Mouse (Mus musculus) hindbrain, embryonic 11.5 days (tissue): ENCODE data around the gene Tmco3. TPM values are rescaled to one million over a fixed set of nuclear protein-coding genes. Genes with fewer than 3 reads are reported as not detected.
"Not testable (repeated sequence)": the region's sequence is repeated elsewhere in the genome, so short reads cannot be mapped to it uniquely, and the experiment has no call there.

Experiments used
- ATAC-seq: fragments of 200-750 bp; cut with Nextera tagmentation; 2 replicates; pipeline ENCODE4 v1.8.0; 2017; ENCODE audit warnings: mild to moderate bottlenecking, moderate TSS enrichment, moderate library complexity; ENCODE audit not compliant: low FRiP score
- DNase-seq: peaks from one replicate; pipeline ENCODE4 v3.0.0-alpha.2; 2015; ENCODE audit warnings: low spot score
- H3K27ac ChIP-seq: fragments of 300-500 bp; sonication (generic); 2 replicates; pipeline ENCODE4 v1.5.1; 2014; ENCODE audit warnings: mild to moderate bottlenecking, low read depth, low read length
- H3K27me3 ChIP-seq: fragments of 300-500 bp; sonication (generic); 2 replicates; pipeline ENCODE4 v1.6.1; 2014; ENCODE audit warnings: mild to moderate bottlenecking, low read length, moderate library complexity, mixed read lengths; ENCODE audit not compliant: control insufficient read depth, insufficient read depth
- H3K36me3 ChIP-seq: fragments of 300-500 bp; sonication (generic); 2 replicates; pipeline ENCODE4 v1.6.1; 2014; ENCODE audit warnings: mild to moderate bottlenecking, low read length, moderate library complexity, mixed read lengths; ENCODE audit not compliant: control insufficient read depth, insufficient read depth
- H3K4me1 ChIP-seq: fragments of 300-500 bp; sonication (generic); replicated peaks from 2 replicates; pipeline ENCODE4 v1.6.1; 2014; ENCODE audit warnings: low read length, mixed read lengths; ENCODE audit not compliant: control insufficient read depth, insufficient read depth
- H3K4me2 ChIP-seq: fragments of 300-500 bp; sonication (generic); replicated peaks from 2 replicates; pipeline ENCODE4 v1.6.1; 2014; ENCODE audit warnings: mild to moderate bottlenecking, low read depth, low read length
- H3K4me3 ChIP-seq: fragments of 300-500 bp; sonication (generic); 2 replicates; pipeline ENCODE4 v1.5.1; 2014; ENCODE audit warnings: low read depth, low read length
- H3K9ac ChIP-seq: fragments of 300-500 bp; sonication (generic); 2 replicates; pipeline ENCODE4 v1.6.1; 2014; ENCODE audit warnings: low read depth, low read length
- H3K9me3 ChIP-seq: fragments of 300-500 bp; sonication (generic); 2 replicates; pipeline ENCODE4 v1.6.1; 2016; ENCODE audit warnings: low read length; ENCODE audit not compliant: control insufficient read depth
- WGBS: fragments of 180-500 bp; shearing (Covaris S2); extraction: QIAGEN DNeasy Blood & Tissue Kit; methylation state at CpG from one replicate; pipeline ENCODE4 v1.1.7; 2014; 5-methylcytosine and 5-hydroxymethylcytosine counted together
- polyA plus RNA-seq: library from polyadenylated mRNA; unstranded; fragments of >200 nt; fragmentation: Nextera tagmentation; extraction: Ambion mirVana; gene quantifications from 2 replicates; pipeline ENCODE4 v1.2.1, GENCODE M21; 2014

Tmco3 gene
- polyA plus RNA-seq, 1 experiment from 2014 or later, result 37.1 TPM

DNA sequence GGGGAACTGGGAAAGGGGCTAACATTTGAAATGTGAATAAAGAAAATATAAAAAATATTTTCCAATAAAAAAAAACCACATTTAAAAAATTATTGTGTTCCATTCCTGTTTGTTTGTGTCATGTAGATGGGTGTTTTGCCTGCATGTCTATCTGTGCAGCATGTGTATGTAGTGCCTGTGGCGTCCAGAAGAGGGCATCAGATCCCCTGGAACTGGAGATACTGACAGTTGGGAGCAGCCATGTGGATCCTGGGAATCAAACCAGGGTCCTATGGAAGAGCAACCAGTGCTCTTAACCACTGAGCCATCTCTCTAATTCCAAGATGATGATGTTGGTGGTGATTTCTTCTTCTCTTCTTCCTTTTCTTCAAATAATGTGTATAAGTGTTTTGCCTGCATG, 46.7 kb downstream of the Tmco3 start:
- Histone ChIP-seq H3K36me3 (no peaks in the 10 kb centered on the region), H3K27ac (no peak overlapping the region), H3K4me3 (no peak overlapping the region), H3K9me3 (no peaks in the 10 kb centered on the region), H3K4me2 (no peak overlapping the region), H3K9ac (no peak overlapping the region), H3K27me3 (no peaks in the 10 kb centered on the region), H3K4me1 (no peaks in the 10 kb centered on the region)
- ATAC-seq, result no peak
- no peak for DNase-seq
- 57% methylated on average over 1 of the region's 1 CpGs for whole genome bisulfite sequencing

GRCm38 (mm10) chr8:13337245-13337644, 49.3 kb downstream of the Tmco3 start:
- 93% methylated on average over 6 of the region's 6 CpGs for WGBS

DNA sequence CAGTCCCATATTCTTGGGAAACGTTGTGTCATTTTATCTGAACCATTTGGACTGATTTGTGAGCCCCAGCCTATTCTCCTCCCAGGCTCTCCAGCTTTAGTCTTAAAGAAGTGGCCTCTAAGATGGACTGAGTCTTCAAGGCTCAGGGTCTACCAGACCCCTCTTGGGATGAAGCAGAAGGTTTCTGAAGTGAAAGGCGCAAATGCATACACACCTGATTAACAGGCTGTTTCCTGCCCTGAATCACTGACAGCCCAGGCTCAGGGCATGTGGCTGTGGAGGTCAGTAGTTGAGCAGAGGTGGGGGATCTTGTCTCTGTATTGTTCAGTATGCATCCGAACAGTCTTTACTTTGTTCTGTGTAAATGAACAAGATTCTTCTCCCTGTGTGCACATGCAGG, 49.7 kb downstream of the Tmco3 start:
- Histone ChIP-seq H3K9me3 (no peaks in the 10 kb centered on the region), H3K4me3 (0 out of 2 replicates have a peak overlapping the region, but pooled peaks have one; percentile 84)

More at GRCm38 (mm10) chr8:13337245-13337644, 49.3 kb downstream of the Tmco3 start:
- not testable (repeated sequence) for H3K4me3 ChIP-seq, H3K27ac ChIP-seq, DNase-seq, H3K36me3 ChIP-seq, H3K4me1 ChIP-seq, H3K4me2 ChIP-seq, H3K27me3 ChIP-seq, H3K9ac ChIP-seq, H3K9me3 ChIP-seq, ATAC-seq

DNA sequence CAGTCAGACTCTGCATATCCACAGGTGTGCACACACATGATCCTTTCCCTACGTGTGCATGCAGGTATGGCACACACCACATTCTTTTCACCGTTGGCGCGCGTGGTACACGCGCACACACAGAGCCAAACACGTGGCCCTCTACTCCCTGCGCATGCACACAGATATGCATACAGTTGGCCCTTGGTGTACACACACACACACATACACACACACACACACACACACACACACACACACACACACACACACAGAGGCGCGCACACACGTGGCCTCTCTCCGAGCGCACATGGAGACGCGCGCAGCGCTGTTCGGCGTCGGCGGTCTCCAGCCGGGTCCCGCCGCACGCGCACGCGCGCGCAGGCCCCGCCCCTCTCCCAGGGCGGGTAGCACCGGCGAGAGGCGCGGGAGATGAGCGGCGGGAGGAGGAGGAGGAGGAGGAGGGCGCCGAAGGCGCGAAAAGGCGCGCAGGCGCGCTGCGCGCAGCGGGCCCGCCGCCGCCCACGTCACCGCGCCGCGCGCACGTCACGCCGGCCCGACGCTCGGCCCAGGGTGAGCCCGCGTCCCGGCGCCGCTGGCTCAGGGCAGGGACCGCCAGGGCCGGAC, 50.4 kb downstream of the Tmco3 start, which contains the start of gene Tfdp1:
Tfdp1 (plus strand) TSS at position 497 of the 606 bp plus-strand sequence.
- DNase-seq (peak; percentile 94), ATAC-seq (peak; percentile 96)
- Histone ChIP-seq H3K27ac (peak within 1 kb of the TSS; percentile 58; the same call in 1 of the 2 replicates), H3K9ac (peak within 1 kb of the TSS; percentile 89), H3K4me2 (peak within 1 kb of the TSS; percentile 93), H3K27me3 (no peaks in the 10 kb centered on the region), H3K36me3 (no peaks in the 10 kb centered on the region; the same call in 1 of the 2 replicates), H3K4me3 (peak within 1 kb of the TSS; percentile 84), H3K9me3 (no peaks in the 10 kb centered on the region), H3K4me1 (peaks cover 4% of the 10 kb centered on the region; the same call in 1 of the 2 replicates)
- 7% methylated on average over 20 of the region's 72 CpGs for WGBS

More for the DNA sequence above, 49.7 kb downstream of the Tmco3 start:
- Histone ChIP-seq H3K4me2 (no peak overlapping the region), H3K4me1 (peaks cover 4% of the 10 kb centered on the region; the same call in 1 of the 2 replicates), H3K27ac (no peak overlapping the region), H3K9ac (no peak overlapping the region; the same call in 1 of the 2 replicates), H3K27me3 (no peaks in the 10 kb centered on the region), H3K36me3 (no peaks in the 10 kb centered on the region; the same call in 1 of the 2 replicates)
- ATAC-seq (no peak), DNase-seq (no peak)
- 74% methylated on average over 3 of the region's 3 CpGs for WGBS

DNA sequence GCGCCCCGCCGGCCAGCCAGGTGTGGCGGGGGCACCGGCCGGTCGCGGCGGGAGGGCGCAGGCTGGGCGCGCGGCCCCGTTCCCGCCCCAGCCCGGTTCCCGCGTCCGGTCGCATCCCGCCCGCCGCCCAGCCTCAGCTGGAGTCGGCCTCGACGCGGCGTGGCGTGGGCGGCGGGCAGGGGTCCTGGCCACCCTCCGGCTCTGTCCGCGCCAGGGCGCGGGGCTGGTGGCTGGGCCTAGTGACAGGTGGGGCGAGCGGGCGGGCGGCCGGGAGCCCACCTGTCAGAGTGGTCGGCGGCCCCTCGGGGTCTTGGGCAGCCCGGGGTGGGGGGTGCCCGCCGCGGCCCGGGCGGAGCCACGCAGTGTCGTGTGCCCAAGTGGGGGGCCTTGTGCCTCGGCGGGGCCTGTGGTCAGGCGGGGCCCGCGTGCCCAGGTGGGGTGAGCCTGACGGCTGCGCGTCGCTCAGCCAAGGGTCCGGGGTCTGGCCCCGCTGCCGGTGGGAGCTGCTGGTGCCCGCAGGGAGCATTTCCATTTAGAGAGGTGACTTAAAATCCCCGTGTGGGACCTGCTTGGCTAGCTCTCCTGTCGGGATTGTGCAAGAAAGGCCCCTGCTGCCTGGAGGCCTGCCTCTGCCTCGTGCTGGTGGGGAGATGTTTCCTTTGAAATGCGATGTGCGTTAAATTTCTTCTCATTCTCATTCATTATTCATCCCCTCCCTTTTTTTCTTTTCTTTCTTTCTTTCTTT, 51.1 kb downstream of the Tmco3 start:
- WGBS, result under 1% methylated on average over 28 of the region's 70 CpGs
- Histone ChIP-seq H3K9me3 (no peaks in the 10 kb centered on the region), H3K4me1 (peaks cover 4% of the 10 kb centered on the region; the same call in 1 of the 2 replicates), H3K4me2 (peak overlapping the region; percentile 93), H3K36me3 (no peaks in the 10 kb centered on the region; the same call in 1 of the 2 replicates), H3K27ac (peak overlapping the region; percentile 58; the same call in 1 of the 2 replicates), H3K27me3 (no peaks in the 10 kb centered on the region), H3K9ac (peak overlapping the region; percentile 89), H3K4me3 (peak overlapping the region; percentile 84)
- DNase-seq (peak; percentile 54), ATAC-seq (peak; percentile 74)

DNA sequence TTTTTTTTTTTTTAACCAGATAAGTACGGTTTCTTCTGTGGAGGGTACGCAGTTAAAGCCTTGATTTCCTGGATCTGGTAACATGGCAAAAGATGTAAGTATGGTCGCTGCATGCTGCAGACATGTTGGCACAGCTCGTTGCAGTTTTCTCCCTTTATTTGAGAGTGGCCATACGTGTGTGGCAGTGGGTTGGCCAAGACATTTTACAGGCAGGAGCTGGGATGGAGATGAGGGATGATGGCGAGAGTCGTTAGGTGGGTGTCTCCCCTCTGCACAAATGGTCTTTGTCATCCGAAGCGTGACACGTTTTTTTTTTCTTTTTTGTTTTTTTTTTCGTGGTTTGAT, 51.6 kb downstream of the Tmco3 start:
- DNase-seq, result peak; percentile 43

GRCm38 (mm10) chr8:13340650-13341049, 52.7 kb downstream of the Tmco3 start:
- no peak overlapping the region for H3K4me3 ChIP-seq
- WGBS, result 89% methylated on average over 8 of the region's 8 CpGs
- H3K9me3 ChIP-seq, result no peaks in the 10 kb centered on the region
- peak overlapping the region; percentile 40; the same call in 1 of the 2 replicates for H3K9ac ChIP-seq
- H3K36me3 ChIP-seq, result peaks cover 8% of the 10 kb centered on the region; the same call in 1 of the 2 replicates
- no peak for DNase-seq
- H3K4me2 ChIP-seq, result peak overlapping the region; percentile 25; the same call in 1 of the 2 replicates
- H3K27me3 ChIP-seq, result no peaks in the 10 kb centered on the region
- no peak overlapping the region for H3K27ac ChIP-seq
- ATAC-seq, result no peak
- peaks cover 4% of the 10 kb centered on the region; the same call in 1 of the 2 replicates for H3K4me1 ChIP-seq

More for the DNA sequence above, 51.6 kb downstream of the Tmco3 start:
- peak overlapping the region; percentile 89 for H3K9ac ChIP-seq
- H3K27me3 ChIP-seq, result no peaks in the 10 kb centered on the region
- peaks cover 4% of the 10 kb centered on the region; the same call in 1 of the 2 replicates for H3K36me3 ChIP-seq
- peaks cover 4% of the 10 kb centered on the region; the same call in 1 of the 2 replicates for H3K4me1 ChIP-seq
- H3K9me3 ChIP-seq, result no peaks in the 10 kb centered on the region
- H3K4me3 ChIP-seq, result peak overlapping the region; percentile 84
- H3K4me2 ChIP-seq, result peak overlapping the region; percentile 93
- no peak for ATAC-seq
- 5% methylated on average over 11 of the region's 11 CpGs for WGBS
- H3K27ac ChIP-seq, result no peak overlapping the region

GRCm38 (mm10) chr8:13342340-13342739, 54.4 kb downstream of the Tmco3 start:
- Histone ChIP-seq H3K4me1 (peaks cover 4% of the 10 kb centered on the region; the same call in 1 of the 2 replicates), H3K27me3 (no peaks in the 10 kb centered on the region), H3K27ac (no peak overlapping the region), H3K4me2 (no peak overlapping the region), H3K9me3 (no peaks in the 10 kb centered on the region), H3K9ac (no peak overlapping the region), H3K36me3 (peaks cover 12% of the 10 kb centered on the region; the same call in 1 of the 2 replicates), H3K4me3 (no peak overlapping the region)
- ATAC-seq, result no peak
- 85% methylated on average over 2 of the region's 2 CpGs for WGBS
- DNase-seq, result no peak
